Mouse (Mus musculus) testis, adult 2 months (tissue): ENCODE data around the gene Chn2.

Experiments used
- CTCF ChIP-seq: fragments of 200-500 bp; IDR thresholded peaks from 2 replicates; pipeline ENCODE4 v1.5.1; 2012; ENCODE audit warnings: low read depth, mild to moderate bottlenecking, inconsistent platforms, low read length, moderate library complexity; ENCODE audit not compliant: control insufficient read depth, insufficient read depth, insufficient replicate concordance
- POLR2A ChIP-seq: fragments of 200-500 bp; IDR thresholded peaks from 2 replicates; pipeline ENCODE4 v1.6.1; 2012; ENCODE audit warnings: low read depth, mild to moderate bottlenecking, inconsistent platforms, low read length, moderate library complexity; ENCODE audit not compliant: control insufficient read depth

DNA sequence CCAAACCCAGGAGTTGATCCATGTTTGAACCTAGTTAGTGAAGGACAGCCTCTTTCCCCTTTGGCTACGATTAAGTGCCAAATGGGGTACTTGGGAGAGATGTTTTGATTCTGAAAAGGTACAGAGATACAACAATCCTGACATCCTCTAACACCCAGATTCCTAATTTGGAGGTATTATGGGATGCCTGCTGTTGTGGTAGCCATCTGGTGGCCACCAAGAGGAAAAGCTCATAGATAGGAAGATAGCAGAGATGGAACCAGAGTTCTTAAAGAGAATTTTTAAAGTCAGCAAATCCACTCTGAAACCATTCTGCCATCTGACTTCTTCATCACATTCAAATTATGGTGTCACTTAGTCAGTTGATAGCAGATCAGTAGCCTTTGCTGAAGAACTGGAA lies 27.2 kb upstream of the Chn2 start:
- TF ChIP-seq POLR2A, result no peak
- TF ChIP-seq CTCF, result no peak
